Mouse (Mus musculus) heart, adult 18-20 months (tissue): ENCODE results near the gene Nt5c. TPM values are rescaled to one million over a fixed set of nuclear protein-coding genes. Genes with fewer than 3 reads are reported as not detected.
A peak's percentile ranks its signal among the peaks of the same experiment; 100 is the strongest.
"Not testable (repeated sequence)": the region's sequence is repeated elsewhere in the genome, so short reads cannot be mapped to it uniquely, and the experiment has no call there.

Experiments used
- DNase-seq, 2 experiments: peaks; one replicate each; pipeline ENCODE4 v3.0.0; 2021 to 2022; ENCODE audit warnings: mixed read lengths in 1 of 2
- total RNA-seq, 2 experiments: library from RNA; stranded (reverse); gene quantifications; 2 replicates each; pipeline ENCODE4 v1.2.3; 2021

Nt5c gene
- total RNA-seq, 2 experiments from 2014 or later: 11.5 to 16.6 TPM

DNA sequence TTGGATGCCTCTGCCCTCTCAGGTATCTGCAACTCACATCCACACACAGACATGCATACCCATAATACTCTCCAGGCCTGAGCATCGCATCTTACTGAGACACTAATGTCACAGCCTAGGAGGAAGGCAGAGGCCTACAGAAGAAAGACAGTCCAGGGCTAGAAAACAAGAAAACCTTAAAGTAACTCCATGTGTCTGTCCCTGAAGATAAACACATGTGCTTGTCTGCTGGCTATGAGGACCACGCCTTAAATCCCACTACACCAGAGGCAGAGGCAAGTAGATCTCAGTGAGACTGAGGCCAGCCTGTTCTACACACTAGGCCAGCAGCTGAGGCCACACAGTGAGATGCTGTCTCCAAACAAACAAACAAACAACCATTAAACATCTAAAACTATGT, 19.5 kb upstream of the Nt5c start:
- no peak for DNase-seq

DNA sequence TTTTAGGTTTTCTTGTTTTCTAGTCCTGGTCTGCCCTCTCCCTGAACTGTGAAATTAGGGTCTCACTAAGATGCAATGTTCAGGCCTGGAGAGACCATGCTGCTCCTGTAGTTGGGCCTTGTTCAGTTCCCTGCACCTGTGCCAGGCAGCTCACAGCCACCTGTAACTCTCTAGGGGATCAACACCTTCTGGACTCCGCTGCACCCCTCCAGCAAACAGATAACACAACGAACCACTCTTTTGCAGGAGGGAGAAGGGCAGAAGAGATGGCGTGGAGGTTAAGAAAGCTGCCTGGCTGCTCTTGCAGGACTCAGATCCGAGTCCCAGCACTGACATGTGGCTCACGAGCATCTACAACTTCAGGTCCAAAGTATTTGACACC, 18.8 kb upstream of the Nt5c start:
- no peak for DNase-seq

DNA sequence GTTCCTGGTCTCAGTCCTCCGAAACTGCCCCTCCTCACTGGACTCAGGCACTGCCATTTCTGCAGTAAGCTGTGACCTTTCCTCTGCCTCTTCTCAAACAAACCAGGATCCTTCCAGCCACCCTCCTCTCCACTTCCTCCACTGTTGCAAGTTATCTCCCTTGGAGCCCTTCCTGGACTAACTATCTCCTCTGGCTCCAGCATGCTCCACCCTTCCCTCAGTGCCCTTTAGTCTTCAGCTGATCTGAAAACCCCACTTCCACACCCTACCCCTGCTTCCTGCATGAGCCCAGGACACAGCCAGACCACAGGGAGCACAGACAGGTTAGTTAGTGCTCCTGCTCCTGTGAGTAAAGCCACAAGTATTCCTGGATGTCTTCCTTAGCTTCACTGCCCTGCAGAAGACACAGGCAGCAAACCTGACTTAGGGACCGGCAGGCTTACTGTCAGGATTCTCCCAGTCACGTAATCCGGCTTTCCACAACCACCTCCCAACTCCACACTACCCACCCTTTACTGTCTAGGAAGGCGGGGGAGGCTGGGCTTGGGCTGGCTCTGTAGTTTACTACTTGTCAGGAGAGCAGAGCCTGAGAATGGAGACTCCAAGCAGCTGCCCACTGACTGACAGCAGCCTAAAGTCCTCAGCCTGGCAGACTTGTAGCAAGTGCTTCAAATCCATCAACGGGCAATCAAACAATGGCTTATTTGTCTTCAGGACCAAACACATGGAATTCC, 18.3 kb upstream of the Nt5c start:
- peak; percentile 42 to 45 for DNase-seq

DNA sequence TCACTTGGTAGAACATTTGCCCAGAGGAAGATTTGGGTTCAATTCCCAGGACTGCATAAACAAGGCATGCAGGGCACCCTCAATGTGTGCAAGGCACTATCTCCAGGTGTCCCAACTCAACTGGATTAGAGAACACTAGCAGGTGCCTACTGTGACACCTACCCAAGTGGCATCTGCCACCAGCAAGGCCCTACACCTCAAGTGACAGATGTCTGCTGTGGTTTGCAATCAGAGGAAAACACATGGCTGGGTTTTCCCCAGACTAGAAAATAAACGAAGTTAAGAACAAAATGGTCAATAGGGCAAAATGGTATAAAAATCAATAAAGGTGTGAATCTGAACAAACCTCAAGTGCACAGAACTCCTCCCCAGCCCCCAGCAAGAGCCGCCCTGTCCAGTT, 16.4 kb upstream of the Nt5c start:
- DNase-seq: no peak

DNA sequence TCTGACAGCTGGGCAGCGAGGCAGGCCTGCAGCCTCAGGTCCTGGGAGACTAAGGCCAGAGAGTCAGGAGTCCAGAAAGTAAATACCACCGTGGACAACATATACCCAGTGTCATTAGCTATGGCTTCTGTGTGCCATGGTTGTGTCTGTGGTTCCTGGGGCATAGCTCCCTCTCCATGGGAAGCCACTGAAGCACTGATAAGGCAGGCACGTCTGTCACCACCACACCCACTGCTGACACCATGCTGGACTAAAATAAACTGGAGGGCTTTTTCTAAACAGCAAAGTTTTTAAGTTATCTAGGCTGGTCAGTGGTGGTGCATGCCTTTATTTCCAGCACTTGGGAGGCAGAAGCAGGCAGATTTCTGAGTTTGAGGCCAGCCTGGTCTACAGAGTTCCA, 14.9 kb upstream of the Nt5c start:
- DNase-seq: no peak

DNA sequence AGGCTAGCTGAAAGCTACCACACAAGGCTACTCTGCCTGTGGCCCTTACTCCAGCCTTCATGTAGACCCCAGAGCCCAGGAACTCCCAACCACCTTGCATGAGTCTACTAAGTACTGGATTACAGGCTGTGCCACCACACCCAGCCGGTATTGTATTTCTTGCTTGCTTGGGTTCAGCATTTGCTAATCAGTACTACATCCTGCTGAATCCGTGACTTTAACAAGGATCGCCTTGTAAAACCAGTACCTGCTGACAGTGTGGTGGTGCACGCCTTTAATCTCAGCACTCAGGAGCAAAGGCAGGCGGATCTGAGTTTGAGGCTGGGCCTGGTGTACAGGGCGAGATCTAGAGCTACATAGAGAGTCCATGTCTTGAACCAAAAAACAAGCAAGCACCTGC, 11.0 kb upstream of the Nt5c start:
- no peak for DNase-seq

DNA sequence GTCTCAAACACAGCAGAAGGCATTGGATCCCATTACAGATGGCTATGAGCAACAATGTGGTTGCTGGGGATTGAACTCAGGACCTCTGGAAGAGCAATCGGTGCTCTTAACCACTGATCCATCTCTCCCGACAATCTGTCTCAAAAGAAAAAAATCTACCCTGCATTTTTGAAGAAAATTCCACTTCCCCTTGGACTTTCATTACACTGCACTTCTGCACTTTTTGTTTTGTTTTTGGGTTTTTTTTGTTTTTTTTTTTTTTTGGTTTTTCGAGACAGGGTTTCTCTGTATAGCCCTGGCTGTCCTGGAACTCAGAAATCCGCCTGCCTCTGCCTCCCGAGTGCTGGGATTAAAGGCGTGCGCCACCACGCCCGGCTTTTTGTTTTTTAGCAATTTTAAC, 4.9 kb upstream of the Nt5c start:
- DNase-seq: not testable (repeated sequence)

DNA sequence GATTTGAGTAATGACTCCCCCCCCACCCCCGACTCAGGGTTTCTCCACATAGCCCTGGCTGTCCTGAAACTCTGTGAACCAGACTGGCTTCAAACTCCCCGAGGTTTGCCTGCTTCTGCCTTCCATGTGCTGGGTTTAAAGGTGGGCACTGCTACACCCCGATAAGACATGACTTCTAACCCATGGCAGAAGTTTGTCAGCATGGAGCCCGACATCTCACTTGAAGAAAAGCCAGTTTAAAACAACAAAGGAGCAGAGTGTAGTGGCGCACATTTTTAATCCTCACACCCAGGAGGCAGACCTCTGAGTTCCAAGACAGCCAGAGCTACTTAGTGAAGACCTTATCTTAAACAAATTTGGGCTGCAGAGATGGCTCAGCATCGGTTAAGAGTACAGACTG, 725 bp upstream of the Nt5c start:
- no peak for DNase-seq

DNA sequence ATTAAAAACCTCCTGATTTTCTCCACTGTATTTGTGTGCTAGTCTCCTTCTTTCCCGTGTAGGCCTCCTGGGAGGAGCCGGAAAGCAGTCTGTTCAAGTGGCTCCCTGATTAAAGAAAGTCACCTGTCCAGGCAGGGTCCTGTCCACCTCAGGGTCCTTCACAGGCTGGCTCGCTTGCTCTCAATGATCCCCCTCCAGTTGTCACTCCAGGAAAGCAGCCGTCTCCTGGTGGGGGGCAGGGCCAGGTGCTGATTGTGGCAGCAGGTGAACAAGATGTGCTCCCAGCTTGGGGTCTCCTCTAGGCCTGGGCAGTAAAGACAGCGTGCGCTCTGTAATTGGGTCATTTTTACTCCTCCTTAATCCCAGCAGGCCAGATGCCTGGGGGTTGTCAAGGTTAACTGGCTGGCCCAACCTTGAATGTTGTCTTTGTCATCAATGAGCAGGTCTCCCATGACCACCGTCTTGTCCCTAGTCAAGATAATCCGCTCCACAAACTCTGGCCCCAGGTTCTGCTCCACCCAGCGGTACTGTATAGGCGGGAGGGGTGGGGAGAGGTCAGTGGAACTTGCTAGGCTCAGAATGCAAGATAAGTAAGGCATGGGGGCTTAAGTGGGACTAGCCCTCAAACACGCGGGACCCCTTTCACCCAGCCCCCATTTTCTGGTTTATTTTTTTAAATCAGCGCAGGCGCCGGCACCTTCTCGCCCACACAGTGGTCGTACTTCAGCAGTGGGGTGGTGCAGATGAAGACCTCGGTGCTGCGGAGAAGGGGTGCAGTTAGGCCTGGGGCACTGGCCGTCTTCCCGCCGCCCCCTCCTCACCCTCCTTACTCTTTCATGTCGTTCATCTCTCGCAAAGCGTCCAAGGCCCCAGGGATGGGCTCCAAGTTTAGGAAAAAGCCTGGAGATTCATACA, 964 bp downstream of the Nt5c start:
- no peak for DNase-seq

DNA sequence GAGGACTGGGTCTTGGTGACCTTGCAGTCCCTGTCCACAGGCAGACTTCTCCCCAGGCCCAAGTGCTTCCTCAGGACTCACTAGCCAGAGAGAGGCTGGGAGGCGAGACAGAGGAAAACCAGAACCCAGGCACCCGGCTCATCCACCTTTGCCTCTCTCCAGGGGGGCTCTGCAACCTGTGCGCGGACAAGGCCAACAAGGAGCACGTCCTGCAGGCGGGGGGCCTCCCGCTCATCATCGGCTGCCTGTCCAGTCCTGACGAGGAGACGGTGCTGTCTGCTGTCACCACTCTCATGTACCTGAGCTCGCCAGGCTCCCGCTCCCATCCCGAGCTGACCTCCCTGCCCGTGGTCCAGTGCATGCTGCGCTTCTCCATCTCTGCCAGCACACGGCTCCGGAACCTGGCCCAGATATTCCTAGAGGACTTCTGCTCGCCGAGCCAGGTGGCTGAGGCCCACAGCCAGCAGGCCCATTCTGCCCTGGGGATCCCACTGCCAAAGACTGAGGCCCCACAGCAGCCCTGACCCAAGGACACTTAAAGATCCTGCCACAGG, 3.0 kb downstream of the Nt5c start:
- DNase-seq: no peak

DNA sequence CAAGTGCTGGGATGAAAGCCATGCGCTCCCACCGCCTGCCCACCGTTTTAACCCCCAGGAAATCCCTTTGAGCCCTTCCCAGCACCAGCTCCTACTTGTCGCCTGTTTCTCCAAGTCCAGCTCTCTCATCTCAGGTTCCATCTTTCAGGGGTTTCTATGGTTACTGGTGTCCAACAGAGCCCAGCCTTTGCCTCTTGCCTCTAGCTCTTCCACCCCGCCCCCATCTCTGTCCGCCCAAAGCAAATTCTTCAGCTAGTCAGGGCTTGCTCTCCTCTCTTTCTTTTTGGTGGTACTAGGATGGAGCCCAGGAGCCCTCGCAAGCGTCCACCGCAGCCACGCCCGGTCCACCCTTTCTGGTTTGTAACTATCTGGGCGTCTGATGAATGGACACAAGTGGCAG, 6.5 kb downstream of the Nt5c start:
- DNase-seq: no peak

DNA sequence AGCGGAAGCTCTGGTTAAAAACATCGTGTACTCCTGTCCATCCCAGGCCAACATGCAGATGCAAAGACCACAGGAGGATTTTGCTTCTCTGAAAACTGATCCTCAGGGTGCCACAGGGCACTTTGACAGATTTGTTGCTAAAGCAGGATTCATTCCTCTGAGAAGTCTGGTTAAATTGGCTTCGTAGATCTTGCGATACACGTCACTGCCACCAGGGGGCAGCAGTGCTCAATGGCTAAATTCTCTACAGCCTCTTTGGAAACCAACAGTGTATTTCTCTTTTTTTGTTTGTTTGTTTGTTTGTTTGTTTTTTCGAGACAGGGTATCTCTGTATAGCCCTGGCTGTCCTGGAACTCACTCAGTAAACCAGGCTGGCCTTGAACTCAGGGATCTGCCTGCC, 7.9 kb downstream of the Nt5c start:
- DNase-seq: peak; percentile 57 to 90

DNA sequence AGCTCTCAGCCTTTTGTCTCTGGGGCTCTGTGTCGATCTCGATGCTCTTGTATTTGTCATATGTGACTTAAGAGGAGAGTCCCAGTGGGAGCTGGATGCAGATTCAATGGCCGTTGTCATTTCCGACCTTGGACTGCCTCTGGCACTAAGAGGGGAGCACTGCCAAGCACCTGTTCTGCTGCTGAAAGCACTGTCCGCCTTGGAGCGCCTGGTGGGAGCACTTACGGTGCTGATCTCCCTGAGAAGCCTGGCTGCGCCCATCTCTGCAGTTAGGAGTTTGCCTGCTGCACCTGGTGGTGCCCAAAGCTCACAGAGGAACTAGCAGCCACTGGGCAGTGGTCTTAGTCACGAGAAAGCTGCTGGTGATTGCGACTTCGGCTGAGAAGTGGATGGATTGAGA, 8.4 kb downstream of the Nt5c start:
- no peak for DNase-seq

DNA sequence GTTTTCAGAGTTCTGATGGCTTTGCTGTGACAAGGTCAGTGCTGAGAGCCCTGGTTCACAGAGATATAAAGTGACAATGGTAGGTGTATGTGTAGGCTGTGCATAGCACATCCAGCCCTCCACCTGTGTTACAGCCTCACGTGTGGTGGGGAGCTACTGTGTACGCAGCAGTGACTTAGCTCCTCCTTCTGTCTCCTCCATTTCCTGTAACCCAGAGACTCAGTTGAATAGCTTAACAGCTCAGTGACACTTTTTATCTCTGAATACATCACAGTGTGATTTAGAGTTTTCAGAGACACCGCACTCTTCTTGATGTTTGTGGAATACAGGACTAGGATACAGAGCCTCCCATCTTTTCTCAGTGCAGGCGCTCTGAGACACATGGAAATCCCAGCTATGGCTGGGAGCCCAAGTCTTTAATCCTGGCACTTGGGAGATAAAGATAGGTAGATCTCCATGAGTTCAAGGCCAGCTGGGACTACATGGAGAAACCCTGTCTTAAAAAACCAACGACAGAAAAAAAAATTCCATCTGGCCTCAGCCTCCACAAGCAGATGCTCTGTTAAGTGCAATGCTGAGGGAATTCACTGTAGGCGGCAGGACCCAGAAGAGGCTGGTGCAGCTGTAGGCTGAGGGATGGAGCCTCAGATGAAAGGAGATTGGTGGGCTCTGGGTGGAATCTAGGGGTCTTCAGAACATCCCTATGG, 10.0 kb downstream of the Nt5c start:
- no peak for DNase-seq

DNA sequence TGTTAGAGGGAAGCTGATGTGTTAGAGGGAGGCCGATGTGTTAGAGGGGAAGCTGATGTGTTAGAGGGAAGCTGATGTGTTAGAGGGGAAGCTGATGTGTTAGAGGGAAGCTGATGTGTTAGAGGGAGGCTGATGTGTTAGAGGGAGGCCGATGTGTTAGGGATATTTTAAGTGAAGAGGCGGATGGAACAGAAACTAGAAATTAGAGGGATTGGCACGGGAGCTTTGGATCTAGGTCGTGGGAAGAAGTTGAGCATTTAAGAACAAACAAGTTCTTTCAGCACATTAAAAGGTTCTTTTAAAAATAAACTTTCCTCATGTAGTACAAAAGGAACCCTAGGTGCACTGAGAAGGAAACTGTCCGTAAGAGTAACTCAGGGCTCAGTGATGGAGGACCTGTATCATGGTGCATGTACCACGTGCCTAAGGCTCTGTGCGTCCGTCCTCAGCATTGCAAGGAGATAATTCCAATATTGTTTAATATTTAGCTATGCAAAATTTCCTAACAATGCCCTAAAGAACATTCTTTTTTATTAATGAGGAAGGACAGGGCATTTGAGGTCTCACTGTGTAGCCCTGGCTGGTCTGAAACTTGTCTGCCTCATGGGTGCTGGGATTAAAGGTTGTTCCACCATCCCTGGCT, 13.2 kb downstream of the Nt5c start:
- no peak for DNase-seq

DNA sequence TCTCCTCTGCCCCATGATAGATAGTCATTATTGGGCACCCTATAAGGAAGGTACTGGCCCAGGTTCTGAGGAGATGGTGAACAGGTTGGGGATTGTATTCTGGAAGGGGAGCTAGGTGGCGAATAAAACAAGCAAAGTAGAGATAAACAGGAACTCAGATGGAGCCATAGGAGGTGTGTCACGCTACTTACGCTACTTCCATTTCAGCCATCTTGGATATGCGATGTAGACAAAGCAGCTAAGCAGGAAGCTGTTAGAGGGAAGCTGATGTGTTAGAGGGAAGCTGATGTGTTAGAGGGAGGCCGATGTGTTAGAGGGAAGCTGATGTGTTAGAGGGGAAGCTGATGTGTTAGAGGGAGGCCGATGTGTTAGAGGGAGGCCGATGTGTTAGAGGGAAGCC, 14.3 kb downstream of the Nt5c start:
- not testable (repeated sequence) for DNase-seq

DNA sequence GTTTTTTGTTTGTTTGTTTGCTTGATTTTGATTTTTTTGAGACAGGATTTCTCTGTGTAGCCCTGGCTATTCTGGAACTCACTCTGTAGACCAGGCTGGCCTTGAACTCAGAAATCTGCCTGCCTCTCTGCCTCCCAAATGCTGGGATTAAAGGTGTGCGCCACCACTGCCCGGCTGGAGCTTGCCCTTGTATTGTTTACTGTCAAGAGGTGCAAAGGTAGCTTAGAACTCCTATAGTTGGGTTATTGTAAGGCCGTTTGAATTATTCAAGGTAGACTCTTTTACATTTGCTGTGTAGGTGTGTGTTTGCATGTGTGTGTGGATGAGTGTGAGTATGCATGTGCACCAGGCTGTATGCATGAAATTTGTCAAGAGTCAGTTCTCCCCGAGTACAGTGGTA, 15.0 kb downstream of the Nt5c start:
- DNase-seq: not testable (repeated sequence)

DNA sequence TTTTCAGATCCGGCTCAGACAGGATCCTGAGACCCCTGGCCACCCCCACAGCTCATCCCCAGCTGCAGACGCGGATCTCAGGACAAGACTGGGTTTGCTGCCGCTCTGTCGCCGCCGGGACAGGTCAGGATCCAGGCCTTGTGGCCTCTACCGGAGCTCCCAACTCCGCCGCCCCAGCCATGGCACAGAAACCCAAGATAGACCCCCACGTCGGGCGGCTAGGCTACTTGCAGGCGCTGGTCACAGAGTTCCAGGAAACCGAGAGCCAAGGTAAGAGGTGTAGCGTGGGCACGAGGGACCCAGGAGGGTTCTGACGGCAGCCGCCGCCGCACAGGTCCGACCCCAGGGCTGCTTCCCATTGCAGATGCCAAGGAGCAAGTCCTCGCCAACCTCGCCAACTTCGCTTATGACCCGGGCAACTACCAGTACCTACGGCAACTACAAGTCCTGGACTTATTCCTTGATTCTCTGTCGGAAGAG, 15.9 kb downstream of the Nt5c start:
- DNase-seq: no peak

DNA sequence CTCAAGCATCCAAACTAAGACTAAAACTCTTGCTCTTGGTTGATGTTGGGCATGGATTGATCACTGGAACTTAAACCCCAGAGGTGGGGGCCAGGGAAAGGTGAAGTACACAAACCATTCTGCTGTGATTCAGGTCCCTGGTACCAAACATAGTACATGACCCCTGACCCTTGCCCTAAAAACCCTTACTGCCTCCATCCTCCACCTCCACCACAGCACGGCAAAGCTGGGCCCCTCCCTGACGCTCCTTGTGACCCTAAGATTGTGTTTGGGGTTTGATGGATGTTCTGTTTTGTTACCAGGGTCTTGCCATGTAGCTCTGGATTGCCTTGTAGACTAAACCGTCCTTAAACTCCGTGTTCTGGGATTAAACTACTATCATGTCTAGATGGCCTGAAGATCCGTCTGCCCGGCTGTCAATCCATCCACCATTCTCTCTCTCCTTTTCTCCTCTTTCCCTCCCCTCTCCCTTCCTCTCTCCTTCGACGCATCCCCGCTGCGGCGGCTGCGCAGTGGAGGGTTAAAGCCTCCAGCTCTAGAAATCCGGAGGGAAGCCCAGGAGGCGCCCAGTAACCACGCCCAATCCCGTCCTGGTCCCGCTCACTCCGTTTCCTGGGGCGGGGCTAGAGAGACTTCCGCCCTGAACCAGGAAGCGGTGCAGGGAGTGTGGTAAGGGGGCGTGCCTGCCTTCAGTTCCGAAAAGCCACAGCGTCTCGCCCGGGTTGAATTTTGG, 16.5 kb downstream of the Nt5c start, which contains the start of gene Armc7:
Armc7 (plus strand) TSS at position 643 of the 733 bp plus-strand sequence.
- DNase-seq: peak; percentile 97 to 98

DNA sequence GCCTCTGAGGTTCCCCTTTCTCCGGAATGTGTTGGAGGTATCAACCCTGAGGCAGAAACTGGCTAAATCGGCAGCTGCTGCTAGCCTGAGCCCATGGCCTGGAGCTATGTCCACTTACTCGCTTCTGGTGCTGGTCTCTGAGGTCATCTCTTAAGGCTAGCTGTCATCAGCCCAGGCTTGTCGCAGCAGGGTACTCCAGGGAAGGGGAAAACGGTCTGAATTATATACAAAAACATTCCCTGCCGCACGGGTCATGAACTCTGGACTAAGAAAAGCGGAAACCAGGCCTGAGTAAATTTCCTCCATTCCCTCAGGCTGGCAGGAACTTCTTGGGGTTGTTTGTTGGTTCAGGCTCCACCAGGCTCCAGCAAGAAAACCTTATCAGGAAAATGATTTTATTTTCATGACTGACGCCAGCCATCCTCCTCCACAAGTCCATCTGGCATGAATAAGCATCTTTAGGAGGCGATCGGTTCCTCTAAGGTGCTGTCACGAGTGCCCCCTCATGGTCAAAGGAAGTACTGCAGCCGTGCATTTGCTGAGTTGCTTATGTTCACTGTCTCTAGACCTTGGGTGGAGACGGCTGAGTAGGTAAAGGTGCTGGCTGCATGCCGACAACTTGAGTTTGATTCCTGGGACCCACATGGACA, 17.9 kb downstream of the Nt5c start:
- peak; percentile 93 to 98 for DNase-seq

DNA sequence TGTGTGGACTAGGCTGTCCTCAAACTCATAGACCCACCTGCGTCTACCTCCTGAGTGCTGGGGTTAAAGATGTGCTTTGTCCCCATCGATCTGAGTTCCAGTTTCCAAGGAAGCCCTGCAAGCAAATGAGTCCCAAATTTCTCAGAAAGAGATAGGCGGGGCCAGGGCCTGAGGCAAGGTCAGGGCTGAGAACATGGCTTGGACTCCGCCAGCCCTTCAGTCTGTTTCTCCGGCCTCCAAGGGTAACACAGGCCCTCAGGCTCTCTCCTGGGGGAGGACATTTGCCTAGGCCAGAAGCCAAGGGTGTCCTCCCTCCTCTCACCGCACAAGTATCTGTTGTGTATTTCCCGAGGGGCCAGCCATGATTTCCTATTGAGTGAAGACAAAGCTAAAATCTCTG, 19.5 kb downstream of the Nt5c start:
- peak; percentile 30 to 68 for DNase-seq
